Mouse (Mus musculus) lung, postnatal 0 days (tissue): ENCODE data around the gene Nkx2-2.

ENCODE experiments used
- CTCF ChIP-seq: IDR thresholded peaks from 2 replicates; pipeline ENCODE4 v1.5.1; 2016; ENCODE audit warnings: antibody characterized with exemption, mild to moderate bottlenecking
- EP300 ChIP-seq: IDR thresholded peaks from 2 replicates; pipeline ENCODE4 v1.6.1; 2016; ENCODE audit warnings: antibody characterized with exemption, mild to moderate bottlenecking, control low read depth

DNA sequence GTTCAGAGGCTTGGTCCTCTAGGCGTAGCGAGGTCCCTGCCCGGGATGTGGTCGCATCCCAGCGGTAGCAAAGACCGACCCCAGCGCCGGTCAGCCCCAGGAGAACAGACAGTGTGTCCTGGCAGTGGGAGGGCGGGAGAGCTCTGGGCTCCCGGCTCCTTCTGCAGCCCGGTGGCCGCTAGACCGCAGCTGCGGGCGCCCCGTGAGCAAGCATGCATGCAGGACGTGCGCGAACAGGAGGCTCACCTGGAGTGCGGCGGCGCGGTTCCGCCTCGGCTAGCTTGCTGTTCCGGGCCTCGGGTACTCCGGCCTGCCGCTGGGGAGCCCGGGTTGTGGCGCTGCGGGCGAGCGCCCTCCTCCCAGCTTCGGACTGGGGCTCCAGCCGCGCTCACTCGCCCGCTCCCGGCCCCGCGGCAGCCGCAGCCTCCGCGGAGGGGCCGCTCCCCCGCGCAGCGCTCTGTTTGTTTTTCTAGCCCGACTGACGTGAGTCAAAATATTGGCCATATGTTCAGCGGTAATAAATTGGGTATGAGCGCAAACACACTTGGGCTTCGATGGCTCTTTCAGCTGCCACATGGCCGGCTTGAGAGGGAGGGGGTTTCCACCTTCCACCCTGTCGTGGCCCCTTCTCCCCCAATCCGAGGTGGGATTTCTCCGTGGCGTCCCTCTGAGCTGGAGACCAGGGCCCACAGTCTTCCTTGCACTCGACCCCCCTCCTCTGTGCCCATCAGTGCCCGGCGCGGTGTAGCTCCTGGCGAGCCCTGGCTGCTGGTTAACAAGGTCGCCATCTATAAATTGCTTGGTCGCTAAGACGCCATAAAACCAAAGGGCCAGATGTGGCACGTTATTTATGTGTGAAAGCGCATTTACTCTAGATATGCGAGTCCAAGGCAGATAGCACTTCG is 920 bp upstream of the Nkx2-2 start:
- TF ChIP-seq CTCF (no peak), EP300 (no peak)
